Mouse (Mus musculus) splenic B cell, adult 2 months (primary cell): ENCODE results near the gene Olfr1042.
"Not testable (repeated sequence)": the region's sequence is repeated elsewhere in the genome, so short reads cannot be mapped to it uniquely, and the experiment has no call there.

Source experiments
- DNase-seq: peaks from one replicate; pipeline ENCODE4 v3.0.0-alpha.2; 2011; ENCODE audit warnings: low read depth, low spot score
- H3K27me3 ChIP-seq: 2 replicates; pipeline ENCODE4 v1.6.1; 2012; ENCODE audit warnings: mild to moderate bottlenecking, low read length, moderate library complexity, mixed read lengths; ENCODE audit not compliant: control insufficient read depth, poor library complexity, insufficient read depth, severe bottlenecking
- H3K36me3 ChIP-seq: 2 replicates; pipeline ENCODE4 v1.6.1; 2012; ENCODE audit warnings: mild to moderate bottlenecking, low read length, moderate library complexity, mixed read lengths; ENCODE audit not compliant: control insufficient read depth, poor library complexity, insufficient read depth, severe bottlenecking

The Olfr1042 gene

GRCm38 (mm10) chr2:86161738-86162137, at the start of gene Olfr1042:
TSS of gene Olfr1042 (minus strand) at chr2:86161838.
- DNase-seq: no peak
- no peaks in the 10 kb centered on the region for H3K36me3 ChIP-seq
- H3K27me3 ChIP-seq: no peaks in the 10 kb centered on the region

GRCm38 (mm10) chr2:86202909-86203308, 41.3 kb upstream of the Olfr1042 start, which contains the start of gene Olfr1045:
TSS of gene Olfr1045 (minus strand) at chr2:86203009.
- H3K27me3 ChIP-seq: no peaks in the 10 kb centered on the region
- no peaks in the 10 kb centered on the region for H3K36me3 ChIP-seq
- DNase-seq: no peak

- DNase-seq: no peak
- H3K36me3 ChIP-seq: no peaks in the 10 kb centered on the region
- H3K27me3 ChIP-seq: no peaks in the 10 kb centered on the region
Observed at GRCm38 (mm10) chr2:86195863-86196262, 34.2 kb upstream of the Olfr1042 start.

GRCm38 (mm10) chr2:86185583-86185982, 23.9 kb upstream of the Olfr1042 start, which contains the start of gene Olfr52:
TSS of gene Olfr52 (minus strand) at chr2:86185683.
- Histone ChIP-seq H3K27me3 (no peaks in the 10 kb centered on the region), H3K36me3 (no peaks in the 10 kb centered on the region)
- DNase-seq: no peak

- Histone ChIP-seq H3K36me3 (no peaks in the 10 kb centered on the region), H3K27me3 (no peaks in the 10 kb centered on the region)
- no peak for DNase-seq
Observed at GRCm38 (mm10) chr2:86179950-86180349, 18.3 kb upstream of the Olfr1042 start.

GRCm38 (mm10) chr2:86177720-86178119, 16.1 kb upstream of the Olfr1042 start, which contains the start of gene Olfr1044:
TSS of gene Olfr1044 (minus strand) at chr2:86177820.
- H3K36me3 ChIP-seq: no peaks in the 10 kb centered on the region

GRCm38 (mm10) chr2:86175422-86175821, 13.8 kb upstream of the Olfr1042 start:
- DNase-seq, H3K36me3 ChIP-seq, H3K27me3 ChIP-seq: not testable (repeated sequence)

More at GRCm38 (mm10) chr2:86177720-86178119, 16.1 kb upstream of the Olfr1042 start, which contains the start of gene Olfr1044:
- DNase-seq: no peak
- no peaks in the 10 kb centered on the region for H3K27me3 ChIP-seq

- no peak for DNase-seq
- no peaks in the 10 kb centered on the region for H3K36me3 ChIP-seq
Observed at GRCm38 (mm10) chr2:86167422-86167821, 5.8 kb upstream of the Olfr1042 start, which contains the start of gene Olfr1043. TSS of gene Olfr1043 (minus strand) at chr2:86167522.

GRCm38 (mm10) chr2:86146632-86147031, 15.0 kb downstream of the Olfr1042 start, which contains the start of gene Olfr1040:
TSS of gene Olfr1040 (minus strand) at chr2:86146732.
- Histone ChIP-seq H3K27me3 (no peaks in the 10 kb centered on the region), H3K36me3 (no peaks in the 10 kb centered on the region)
- no peak for DNase-seq

More at GRCm38 (mm10) chr2:86167422-86167821, 5.8 kb upstream of the Olfr1042 start, which contains the start of gene Olfr1043:
- no peaks in the 10 kb centered on the region for H3K27me3 ChIP-seq

- Histone ChIP-seq H3K27me3 (no peaks in the 10 kb centered on the region), H3K36me3 (no peaks in the 10 kb centered on the region)
- DNase-seq: no peak
Observed at GRCm38 (mm10) chr2:86135828-86136227, 25.8 kb downstream of the Olfr1042 start, which contains the start of gene Olfr1039. TSS of gene Olfr1039 (minus strand) at chr2:86135928.
